Mouse (Mus musculus) gastrocnemius, adult 2 months (tissue): ENCODE results near the gene Pak6. TPM values are rescaled to one million over a fixed set of nuclear protein-coding genes. Genes with fewer than 3 reads are reported as not detected.

Source experiments
- DNase-seq: peaks from one replicate; pipeline ENCODE4 v3.0.0; 2022
- H3K27ac ChIP-seq: fragments of 200-600 bp; 2 replicates; pipeline ENCODE4 v1.8.1; 2022; ENCODE audit warnings: mild to moderate bottlenecking
- H3K4me3 ChIP-seq: fragments of 200-600 bp; 2 replicates; pipeline ENCODE4 v1.8.1; 2022; ENCODE audit warnings: mild to moderate bottlenecking, moderate library complexity
- CTCF ChIP-seq: fragments of 200-600 bp; IDR thresholded peaks from 2 replicates; pipeline ENCODE4 v1.8.1; 2022; ENCODE audit warnings: antibody characterized with exemption, mild to moderate bottlenecking, moderate library complexity
- intact Hi-C: fragments of 180-260 bp; cut with DNase I; formaldehyde crosslinking; loops from one replicate; pipeline ENCODE4 v1.15.1; 2025
- total RNA-seq, 2 experiments: library from RNA; stranded (reverse); gene quantifications; 2 replicates each; pipeline ENCODE4 v1.2.3; 2021

The Pak6 gene
- total RNA-seq, 2 experiments from 2014 or later = not detected

DNA sequence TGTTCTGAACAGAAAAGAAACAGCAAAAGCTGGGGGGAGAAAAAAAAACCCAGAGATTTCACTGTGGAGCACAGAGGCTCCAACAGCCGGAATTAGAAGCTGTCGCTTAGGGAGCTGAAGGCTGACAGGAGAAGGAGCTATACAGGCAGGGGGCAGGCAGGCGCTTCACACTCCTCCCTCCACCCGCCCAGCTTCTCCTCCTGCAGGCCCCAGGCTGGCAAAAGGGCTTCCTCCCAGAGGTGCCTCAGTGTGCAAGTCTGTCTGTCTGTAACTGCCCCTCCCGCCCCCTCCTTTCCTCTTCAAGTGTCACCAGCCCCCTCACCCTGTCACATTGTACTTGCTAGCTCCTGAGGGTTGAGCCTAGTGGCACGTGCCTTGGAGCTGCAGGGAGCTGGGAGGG, 43.3 kb downstream of the Pak6 start:
- Histone ChIP-seq H3K4me3 (no peak overlapping the region), H3K27ac (no peak overlapping the region)
- intact Hi-C loops = no loop called here
- DNase-seq = no peak
- no peak for TF ChIP-seq CTCF

DNA sequence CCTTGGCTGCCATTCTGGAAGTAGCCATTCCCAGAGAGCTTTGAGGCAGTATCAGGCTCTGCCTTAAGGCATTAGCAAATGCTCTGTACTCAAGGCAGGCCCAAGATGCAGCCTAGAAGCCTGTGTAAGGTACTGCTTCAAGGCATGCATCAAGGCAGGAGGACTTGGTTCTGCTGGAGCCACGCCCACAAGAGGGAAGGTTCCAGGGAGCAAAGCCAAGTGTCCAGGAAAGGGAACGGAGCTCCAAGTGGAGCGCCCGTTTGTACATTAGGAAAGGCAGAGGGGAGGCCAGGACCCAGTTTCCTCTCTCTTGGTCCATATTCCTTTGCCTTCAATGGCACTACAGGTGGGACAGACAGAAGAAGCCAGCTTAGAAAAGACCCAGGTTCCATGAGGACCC, 45.4 kb downstream of the Pak6 start:
- DNase-seq = no peak
- intact Hi-C loops = no loop called here
- H3K27ac ChIP-seq = no peak overlapping the region
- no peak for TF ChIP-seq CTCF
- H3K4me3 ChIP-seq = no peak overlapping the region

GRCm38 (mm10) chr2:118709655-118710221, 46.6 kb downstream of the Pak6 start:
- DNase-seq = no peak
- Histone ChIP-seq H3K4me3 (no peak overlapping the region), H3K27ac (no peak overlapping the region)
- TF ChIP-seq CTCF = no peak
- intact Hi-C loops = no loop called here

DNA sequence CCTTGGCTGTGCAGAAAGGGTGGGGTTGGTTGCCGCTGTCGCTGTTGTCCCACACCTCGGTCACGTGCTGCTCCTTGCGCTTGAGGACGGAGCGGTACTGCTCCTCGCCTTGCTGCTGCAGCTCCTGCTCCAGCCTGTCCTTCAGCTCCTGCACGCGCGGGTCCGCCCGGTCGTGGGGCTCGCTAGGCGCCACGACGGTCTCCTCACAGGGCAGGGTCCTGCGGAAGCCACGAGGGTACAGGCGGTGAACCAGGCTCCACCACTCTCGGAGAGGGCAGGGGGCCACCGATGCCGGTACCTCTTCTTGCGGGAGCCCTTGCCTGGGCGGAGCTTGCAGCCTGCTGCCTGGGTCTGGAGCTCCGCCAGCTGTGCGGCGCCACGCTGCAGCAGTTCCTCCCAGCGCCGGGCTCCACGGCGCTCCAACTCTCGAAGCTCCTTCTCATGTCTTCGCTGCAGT, 48.0 kb downstream of the Pak6 start:
- intact Hi-C loops = no loop called here
- Histone ChIP-seq H3K4me3 (peak overlapping the region; percentile 65), H3K27ac (no peak overlapping the region)
- peak; percentile 74 for DNase-seq
- TF ChIP-seq CTCF = no peak

DNA sequence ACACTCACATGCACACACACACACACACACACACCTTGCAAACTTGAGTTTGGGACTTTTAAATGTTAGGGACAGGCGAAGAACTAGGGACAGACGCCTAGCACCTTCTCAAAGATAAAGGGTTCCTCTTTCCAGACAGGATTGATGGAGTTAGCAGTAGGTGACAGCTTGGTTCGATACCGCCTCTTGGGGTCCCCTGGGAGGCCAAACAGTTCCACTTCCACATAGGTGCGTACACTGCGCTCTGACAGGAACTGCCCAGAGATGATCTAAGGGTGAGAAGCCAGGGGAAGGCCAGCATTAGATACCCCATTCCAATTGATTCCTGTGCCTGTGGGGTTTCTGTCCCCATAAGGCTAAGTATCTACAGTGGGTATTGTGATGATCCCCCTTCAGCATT, 50.5 kb downstream of the Pak6 start:
- intact Hi-C loops = no loop called here
- Histone ChIP-seq H3K27ac (no peak overlapping the region), H3K4me3 (no peak overlapping the region)
- DNase-seq = no peak
- TF ChIP-seq CTCF = no peak

- DNase-seq = no peak
- no peak overlapping the region for H3K27ac ChIP-seq
- no peak overlapping the region for H3K4me3 ChIP-seq
- intact Hi-C loops = no loop called here
- TF ChIP-seq CTCF = no peak
Observed at GRCm38 (mm10) chr2:118714230-118714629, 51.1 kb downstream of the Pak6 start.

DNA sequence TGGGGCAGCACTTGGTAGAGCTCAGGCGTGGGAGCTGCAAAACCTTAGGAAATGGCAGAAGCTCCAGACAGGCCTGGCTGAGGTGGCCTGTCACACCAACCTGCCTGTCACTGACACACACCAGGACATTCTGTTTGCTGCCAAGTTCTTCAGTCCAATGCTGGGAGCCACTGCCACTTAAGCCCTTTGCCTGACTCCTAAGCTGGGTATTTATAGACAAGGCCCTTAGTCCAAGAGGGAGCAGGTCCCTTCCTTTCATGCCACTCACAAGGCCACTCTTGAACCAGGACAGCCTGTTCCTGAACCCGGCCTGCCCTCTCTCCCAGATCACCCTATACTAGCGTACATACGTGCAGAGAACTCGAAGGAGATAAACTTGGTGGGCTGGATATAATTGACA, 53.6 kb downstream of the Pak6 start:
- Histone ChIP-seq H3K4me3 (no peak overlapping the region), H3K27ac (peak overlapping the region; percentile 85)
- intact Hi-C loops = no loop called here
- DNase-seq = peak; percentile 70
- TF ChIP-seq CTCF = no peak

DNA sequence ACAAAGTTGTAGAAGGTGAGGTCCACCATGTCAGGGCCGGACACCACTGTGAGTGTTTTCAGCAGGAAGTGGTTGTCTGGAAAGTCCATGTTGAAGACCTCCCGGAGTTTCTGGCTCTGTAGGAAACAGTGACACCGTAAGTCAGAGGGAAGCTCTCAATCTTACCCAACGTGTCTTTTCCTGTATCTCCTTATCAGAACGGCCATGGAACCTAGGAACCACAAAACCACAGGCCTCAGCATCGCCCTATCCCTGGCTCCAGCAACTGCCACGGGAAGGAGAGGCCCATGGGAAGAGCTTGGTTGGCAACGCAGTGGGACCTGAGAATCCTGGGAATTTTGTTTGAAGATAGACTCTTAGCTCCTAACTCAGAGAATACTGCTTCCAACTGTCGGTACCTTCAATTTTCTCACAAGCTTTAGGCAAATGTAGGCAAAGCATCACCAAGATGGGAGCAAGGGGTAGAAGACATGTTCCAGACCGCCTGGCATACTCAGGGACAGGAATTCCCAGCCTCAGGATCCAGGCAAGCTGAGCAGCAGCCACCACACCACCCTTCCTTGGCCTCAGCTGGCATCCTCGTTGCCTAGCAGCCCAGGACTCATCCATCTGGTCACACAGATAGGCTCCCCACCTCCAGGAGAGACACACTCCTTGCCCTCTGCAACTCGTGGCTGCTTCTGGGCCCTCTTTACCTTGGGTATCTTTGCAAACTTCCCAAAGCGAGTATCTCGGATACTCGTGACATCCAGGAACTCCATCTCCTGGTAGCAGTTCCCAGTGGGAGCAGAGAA, 60.8 kb downstream of the Pak6 start:
- H3K27ac ChIP-seq = no peak overlapping the region
- intact Hi-C loops = no loop called here
- TF ChIP-seq CTCF = no peak
- H3K4me3 ChIP-seq = no peak overlapping the region
- peak; percentile 8 for DNase-seq

- Histone ChIP-seq H3K4me3 (no peak overlapping the region), H3K27ac (no peak overlapping the region)
- no peak for DNase-seq
- intact Hi-C loops = no loop called here
- no peak for TF ChIP-seq CTCF
Observed at GRCm38 (mm10) chr2:118725511-118725910, 62.4 kb downstream of the Pak6 start.

DNA sequence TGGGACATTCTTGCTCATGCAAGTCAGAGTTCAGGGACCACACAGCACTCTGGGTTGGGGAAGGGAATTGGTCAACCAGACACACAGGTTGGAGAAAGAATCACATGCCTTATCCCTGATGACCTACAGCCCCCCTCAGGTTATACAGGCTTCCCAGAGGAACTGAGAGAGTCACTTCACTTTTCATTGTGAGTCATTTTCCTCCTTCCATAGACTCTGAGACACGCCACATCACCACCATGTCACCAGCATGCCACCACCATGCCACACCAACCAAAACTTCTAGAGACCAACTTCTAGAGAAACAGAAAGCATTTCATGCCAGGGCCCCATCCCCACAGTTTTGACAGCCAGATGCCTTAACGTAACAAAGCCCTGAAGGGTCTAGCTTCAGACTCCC, 63.8 kb downstream of the Pak6 start:
- Histone ChIP-seq H3K4me3 (no peak overlapping the region), H3K27ac (no peak overlapping the region)
- no peak for TF ChIP-seq CTCF
- intact Hi-C loops = no loop called here
- peak; percentile 4 for DNase-seq

- Histone ChIP-seq H3K4me3 (peak overlapping the region; percentile 13; the same call in 1 of the 2 replicates), H3K27ac (no peak overlapping the region)
- intact Hi-C loops = no loop called here
- DNase-seq = peak; percentile 4
- TF ChIP-seq CTCF = no peak
Observed at GRCm38 (mm10) chr2:118727911-118728310, 64.8 kb downstream of the Pak6 start.

DNA sequence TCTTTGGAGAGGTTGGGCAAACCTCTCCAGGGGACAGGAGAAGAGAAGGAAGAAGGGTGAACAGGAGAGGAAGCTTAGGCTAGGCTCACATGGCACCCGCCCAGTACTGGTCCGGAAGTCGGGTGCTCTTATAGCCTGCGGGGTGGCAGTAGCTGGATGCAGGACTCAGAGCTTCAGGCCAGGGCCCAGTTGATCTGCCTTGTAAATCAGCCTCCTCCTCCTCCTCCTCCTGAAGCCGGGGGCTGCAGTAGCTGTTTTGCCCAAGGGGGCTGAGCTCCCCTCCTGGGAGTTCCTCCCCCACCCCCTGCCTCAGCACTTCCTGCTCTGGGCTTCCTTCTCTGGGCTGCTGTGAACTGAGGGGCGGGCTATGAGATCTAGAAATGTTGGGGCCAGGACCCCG, 65.2 kb downstream of the Pak6 start, which contains the start of gene Plcb2:
Plcb2 (minus strand) TSS at position 102 of the 400 bp plus-strand sequence.
- DNase-seq = peak; percentile 19
- intact Hi-C loops = no loop called here
- Histone ChIP-seq H3K4me3 (peak within 1 kb of the TSS; percentile 13; the same call in 1 of the 2 replicates), H3K27ac (no peak within 1 kb of the TSS)
- no peak for TF ChIP-seq CTCF

DNA sequence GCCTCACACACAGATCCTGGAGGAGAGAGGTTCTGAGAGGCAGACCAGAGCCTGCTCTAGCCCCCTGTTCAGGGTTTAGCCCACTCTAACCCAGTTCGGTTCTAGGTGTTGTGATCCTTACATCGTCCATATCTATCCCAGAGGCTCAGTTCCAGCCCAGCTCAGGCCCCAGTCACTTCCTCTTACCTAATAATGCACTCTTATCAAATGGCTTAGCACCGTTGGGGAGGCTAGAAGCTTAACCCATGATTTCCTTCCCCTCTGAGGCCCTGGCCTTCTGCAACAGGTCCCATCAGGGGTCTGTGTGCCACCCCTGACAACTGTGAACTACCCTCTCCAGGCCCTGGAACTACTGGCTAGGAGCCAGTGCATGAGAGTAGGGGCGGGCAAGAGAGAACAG, 66.1 kb downstream of the Pak6 start:
- intact Hi-C loops = no loop called here
- no peak overlapping the region for H3K4me3 ChIP-seq
- no peak for DNase-seq
- TF ChIP-seq CTCF = no peak
- H3K27ac ChIP-seq = no peak overlapping the region
